Mouse (Mus musculus) ovary, postnatal 10 days (tissue): ENCODE data around the gene Zfp385c.
"Not testable (repeated sequence)": the region's sequence is repeated elsewhere in the genome, so short reads cannot be mapped to it uniquely, and the experiment has no call there.

ENCODE experiments used
- DNase-seq: peaks from one replicate; pipeline ENCODE4 v3.0.0; 2022; ENCODE audit warnings: low spot score

Gene Zfp385c

DNA sequence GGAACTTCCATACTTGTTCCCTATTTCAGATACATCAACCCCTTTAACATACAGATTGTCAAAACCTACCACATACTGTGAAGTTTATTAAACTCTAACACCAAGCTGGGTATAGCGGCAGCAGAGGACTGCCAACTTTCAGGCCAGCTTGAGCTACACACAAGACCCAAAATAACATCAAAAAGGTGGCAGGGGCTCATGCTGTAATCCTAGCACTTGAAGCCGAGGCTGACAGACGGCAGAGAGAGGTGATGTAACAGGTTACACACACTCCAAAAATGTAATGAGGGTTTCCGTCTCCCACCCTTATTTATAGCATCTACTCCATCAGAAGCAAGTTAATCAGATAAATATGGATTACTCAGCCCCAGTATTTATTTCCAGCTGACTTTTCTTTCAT lies 96.7 kb downstream of the Zfp385c start:
- no peak for DNase-seq

DNA sequence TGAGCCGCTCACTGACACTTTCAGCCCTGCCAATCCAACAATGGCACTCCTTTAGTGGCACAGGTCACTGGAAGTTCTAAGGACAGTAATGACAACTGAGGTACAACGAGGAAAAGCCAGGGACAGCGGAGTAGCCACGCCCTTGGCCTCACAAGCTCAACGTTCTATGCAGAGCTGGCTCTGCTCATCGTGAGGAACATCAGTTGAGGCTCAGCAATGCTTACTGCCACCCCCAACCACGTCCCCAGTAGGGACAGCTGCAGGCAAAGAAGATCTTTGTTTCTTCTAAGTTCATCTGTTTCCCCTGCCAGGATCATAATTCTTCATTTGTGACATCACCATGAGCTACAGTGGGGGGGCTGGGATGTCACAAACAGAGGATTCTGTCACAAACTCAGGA lies 97.6 kb downstream of the Zfp385c start:
- no peak for DNase-seq

DNA sequence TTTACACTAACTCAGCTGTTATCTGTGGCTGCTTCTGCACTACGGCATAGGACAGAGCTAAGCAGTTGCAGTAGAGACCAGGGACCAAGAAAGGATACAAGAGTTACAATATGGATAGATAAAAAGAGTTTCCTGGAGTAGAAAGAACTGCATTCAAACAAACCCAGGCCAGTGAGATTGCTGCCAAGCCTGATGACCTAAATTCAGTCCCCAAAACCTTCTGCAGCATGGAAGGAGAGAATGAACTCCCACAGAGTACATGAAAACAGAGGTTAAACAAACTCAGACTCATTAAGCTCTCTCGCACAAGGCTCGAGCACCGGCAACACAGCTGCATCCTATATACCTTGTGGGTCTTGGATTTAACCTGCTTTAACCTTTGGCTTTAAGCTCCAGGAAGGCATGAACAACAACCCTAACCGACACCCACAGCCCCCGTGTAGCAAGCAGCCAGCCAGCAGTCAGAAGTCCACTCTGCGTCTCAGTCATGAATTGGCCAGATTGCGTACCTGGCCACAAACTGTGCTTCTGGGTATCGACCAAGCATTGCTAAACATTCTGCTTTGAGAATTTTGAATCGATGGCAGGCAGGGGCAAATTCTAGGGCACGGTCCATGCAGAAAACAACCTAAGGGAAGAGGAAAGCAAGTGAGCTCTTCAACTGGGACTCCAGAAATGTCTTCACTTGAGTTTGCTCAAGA lies 99.8 kb downstream of the Zfp385c start:
- no peak for DNase-seq

DNA sequence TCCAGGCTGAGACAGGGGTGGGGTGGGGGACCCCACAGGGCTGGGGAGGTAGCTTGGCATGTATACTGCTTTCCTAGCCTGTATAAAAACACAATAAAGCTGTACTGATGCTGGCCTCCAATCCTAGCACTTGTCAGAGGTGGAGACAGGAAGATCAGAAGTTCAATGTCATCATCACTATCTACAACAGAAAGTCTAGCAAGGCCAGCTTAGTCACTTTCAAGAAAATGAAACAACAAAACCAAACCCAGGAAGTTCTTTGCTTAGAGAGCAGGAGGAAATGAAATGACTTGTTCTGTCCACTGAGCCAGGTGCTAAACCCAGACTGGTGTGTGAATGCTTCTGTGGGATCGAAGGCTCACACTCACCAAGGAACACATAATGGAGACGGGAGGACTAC lies 103.8 kb downstream of the Zfp385c start:
- DNase-seq: no peak

DNA sequence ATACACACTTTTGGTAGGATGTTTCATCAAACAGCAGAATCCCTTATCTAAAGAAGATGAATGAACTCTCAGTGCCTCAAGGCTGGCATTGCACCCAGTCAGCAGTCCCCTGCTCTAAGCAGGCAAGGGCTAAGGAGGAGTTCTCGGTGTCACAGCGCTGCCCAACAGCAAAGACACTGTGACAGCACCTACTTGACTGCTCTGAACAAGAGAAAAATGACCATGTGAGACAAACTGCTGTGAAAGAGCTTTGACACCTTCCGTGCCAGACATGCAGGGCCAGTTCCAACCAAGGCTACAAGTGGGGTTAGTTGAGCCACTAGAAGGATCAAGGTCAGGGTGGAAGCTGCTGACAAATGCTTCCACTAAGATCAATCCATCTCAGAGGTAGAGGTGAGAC lies 107.1 kb downstream of the Zfp385c start:
- no peak for DNase-seq

DNA sequence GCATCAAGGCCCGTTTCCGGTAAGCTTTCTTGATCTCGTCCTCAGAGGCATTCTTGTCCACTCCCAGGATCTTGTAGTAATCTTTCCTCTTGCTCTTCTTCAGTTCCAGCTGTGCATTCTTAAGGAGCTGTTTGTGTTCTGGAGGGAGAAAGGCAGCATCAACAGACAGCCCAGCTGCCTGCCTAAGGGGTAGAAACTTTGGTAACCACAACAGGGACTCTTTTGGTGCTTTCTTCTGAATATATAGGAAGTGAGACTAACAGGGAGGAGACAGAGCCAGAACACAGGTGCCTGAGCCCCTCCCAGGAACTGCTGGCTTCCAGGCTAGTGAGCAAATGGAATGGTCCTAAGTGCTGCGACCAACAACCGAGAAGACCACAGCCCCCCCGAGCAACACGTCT lies 107.7 kb downstream of the Zfp385c start:
- DNase-seq: no peak

DNA sequence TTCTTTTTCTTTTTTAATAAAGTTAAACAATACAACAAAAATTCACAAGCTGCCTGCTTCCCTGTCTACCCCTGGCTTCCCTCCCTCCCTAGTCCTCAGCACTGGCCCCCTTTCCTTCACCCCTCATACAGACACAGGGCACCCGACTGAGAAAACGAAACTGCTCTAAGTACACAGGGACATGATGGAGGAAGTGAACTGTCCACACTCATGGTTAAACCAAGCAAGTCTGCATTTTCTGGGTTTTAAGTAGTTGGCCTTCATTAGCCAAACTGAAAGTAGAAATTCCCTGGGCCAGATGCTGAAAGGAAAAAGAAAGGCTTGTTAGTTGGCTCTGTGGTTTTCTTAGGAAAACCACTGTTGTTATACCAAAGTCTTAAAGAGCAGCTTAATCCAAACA lies 109.4 kb downstream of the Zfp385c start:
- DNase-seq: no peak

DNA sequence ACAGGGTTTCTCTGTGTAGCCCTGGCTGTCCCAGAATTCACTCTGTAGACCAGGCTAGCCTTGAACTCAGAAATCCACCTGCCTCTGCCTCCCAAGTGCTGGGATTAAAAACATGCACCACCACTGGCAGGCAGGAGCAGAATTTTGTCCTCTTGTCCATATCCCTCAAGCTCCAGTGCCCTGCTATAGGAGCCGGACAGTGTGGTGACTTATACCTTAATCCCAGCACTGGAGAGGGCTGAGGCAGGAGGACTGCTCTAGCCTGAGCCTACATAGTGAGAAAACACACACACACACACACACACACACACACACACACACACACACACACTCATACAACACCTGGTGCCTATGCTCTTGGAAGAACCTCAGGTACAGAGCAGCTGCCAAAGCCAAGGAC lies 109.8 kb downstream of the Zfp385c start:
- not testable (repeated sequence) for DNase-seq

DNA sequence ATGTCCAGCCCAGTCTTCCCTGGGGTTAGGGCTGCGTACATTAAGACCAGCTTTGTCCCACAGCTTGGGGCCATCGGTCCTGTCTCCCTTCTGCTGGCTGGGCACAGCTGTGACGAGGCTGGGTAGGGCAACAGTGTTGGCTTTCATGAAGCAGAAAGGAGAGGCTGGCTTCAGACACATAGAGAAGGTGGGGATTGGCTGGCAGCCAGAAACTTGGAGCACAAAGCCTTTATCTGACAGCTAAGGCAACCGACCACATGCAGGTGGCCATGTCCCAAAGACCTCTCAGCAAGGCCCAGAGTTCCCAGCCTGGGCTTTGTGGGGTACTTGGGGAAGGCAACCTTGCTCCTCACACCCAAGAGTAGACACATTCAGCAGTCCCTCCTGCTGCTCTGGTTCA lies 110.5 kb downstream of the Zfp385c start:
- no peak for DNase-seq

DNA sequence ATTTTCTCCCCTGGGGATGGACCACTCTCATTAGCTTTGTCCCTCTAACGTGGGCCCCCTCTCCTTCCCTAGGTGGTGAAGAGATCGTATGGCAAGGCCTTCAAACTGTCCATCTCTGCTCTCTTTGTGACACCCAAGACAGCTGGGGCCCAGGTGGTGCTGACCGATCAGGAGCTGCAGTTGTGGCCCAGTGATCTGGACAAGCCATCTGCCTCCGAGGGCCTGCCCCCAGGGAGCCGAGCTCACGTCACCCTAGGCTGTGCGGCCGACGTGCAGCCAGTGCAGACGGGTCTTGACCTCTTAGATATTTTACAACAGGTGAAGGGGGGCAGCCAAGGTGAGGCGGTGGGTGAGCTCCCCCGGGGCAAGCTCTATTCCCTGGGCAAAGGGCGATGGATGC lies 112.0 kb downstream of the Zfp385c start:
- no peak for DNase-seq

DNA sequence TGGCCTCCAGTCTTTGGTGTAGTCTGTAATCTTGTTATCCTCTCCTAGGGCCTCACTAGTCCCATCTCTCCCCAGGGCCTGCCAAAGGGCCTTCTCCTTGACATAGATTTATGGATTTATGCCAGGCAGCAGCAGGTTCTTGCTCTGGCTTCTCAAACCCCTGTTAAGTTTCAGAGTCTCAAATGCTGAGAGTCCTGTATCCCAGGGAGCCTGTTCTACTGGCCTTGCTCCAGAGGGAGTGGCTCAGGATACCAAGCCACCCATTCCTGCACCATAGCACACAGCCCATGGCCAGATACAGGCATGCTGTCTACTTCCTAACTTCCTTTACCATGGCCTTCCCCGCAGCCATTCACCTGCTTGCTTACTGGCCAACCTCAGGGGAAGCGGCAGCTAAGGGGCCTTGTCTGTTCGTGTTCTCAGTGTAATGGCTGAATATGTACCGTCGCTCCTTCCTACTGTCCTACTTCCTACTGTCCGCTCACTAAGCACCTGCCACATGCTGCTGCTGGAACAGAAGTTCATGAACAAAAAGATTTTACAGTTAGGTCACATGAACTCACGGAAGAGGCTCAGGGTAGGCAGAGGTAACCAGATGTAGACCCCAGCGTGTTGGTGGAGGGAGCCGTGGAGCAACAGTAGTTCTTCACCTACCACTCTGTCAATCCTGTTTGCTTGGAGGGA lies 113.0 kb downstream of the Zfp385c start:
- DNase-seq: no peak

DNA sequence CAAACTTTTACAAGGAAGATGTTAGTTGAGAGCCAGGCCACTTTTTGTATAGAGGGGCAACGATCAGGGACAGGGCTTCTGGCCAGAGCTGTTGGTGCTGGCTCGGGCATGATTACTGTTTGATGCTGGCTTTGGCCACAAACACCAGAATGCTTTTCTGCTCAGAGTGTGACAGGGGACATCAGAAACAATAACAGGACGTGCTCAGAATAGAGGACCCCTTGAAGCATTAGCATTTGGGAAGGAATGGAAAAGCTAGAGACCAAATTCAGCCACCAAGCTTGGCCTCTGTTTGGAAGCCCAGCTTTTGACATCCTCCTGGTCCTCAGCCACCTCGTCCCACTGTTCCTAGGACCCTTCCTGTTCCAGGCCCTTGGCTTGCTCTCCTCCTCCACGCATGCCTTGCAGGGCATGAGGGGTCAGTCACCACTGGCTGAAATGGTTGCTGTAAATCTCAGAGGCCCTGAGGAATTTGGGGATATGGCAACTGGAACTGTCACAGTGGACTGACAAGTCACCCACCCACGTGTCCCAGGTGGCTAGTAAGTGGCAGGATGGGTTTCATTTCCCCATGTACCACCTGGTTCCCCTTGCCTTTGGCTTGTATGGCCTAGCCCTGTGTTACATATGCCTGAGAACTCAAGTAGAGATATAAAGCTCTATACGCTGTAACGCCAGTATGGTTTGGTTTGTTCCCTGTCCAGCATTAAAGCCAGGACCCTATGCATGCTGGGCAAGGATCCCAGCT lies 114.2 kb downstream of the Zfp385c start:
- no peak for DNase-seq
